Mouse (Mus musculus) cortical plate, adult 2 months (tissue): ENCODE data around the gene Gm49027. TPM values are rescaled to one million over a fixed set of nuclear protein-coding genes. Genes with fewer than 3 reads are reported as not detected.

Experiments used
- H3K27ac ChIP-seq: fragments of 200-500 bp; 2 replicates; pipeline ENCODE4 v1.5.1; 2012; ENCODE audit warnings: low read length, control low read depth, inconsistent platforms; ENCODE audit not compliant: insufficient read depth
- H3K4me1 ChIP-seq: fragments of 200-500 bp; 2 replicates; pipeline ENCODE4 v1.6.1; 2011; ENCODE audit warnings: low read length; ENCODE audit not compliant: control insufficient read depth, insufficient read depth
- H3K4me3 ChIP-seq: fragments of 200-500 bp; 2 replicates; pipeline ENCODE4 v1.5.1; 2011; ENCODE audit warnings: mild to moderate bottlenecking, low read length, control low read depth; ENCODE audit not compliant: insufficient read depth
- CTCF ChIP-seq: fragments of 200-500 bp; IDR thresholded peaks from 2 replicates; pipeline ENCODE4 v1.5.1; 2011; ENCODE audit warnings: mild to moderate bottlenecking, control low read depth, low read length; ENCODE audit not compliant: insufficient read depth; ENCODE audit errors: extremely low read depth
- POLR2A ChIP-seq: fragments of 200-500 bp; IDR thresholded peaks from 2 replicates; pipeline ENCODE4 v1.6.1; 2011; ENCODE audit warnings: mild to moderate bottlenecking, low read length, control low read depth; ENCODE audit not compliant: insufficient read depth; ENCODE audit errors: extremely low read depth
- polyA plus RNA-seq: library from polyadenylated mRNA; depleted of rRNA; stranded (reverse); fragments of >200 nt; gene quantifications from 2 replicates; pipeline ENCODE4 v1.2.3, GENCODE M21; 2012; rRNA removed

Gm49027 gene
- polyA plus RNA-seq, 1 experiment: 8.5 TPM

- TF ChIP-seq POLR2A (no peak), CTCF (no peak)
- H3K27ac ChIP-seq: no peak overlapping the region
- H3K4me1 ChIP-seq: no peaks in the 10 kb centered on the region
- H3K4me3 ChIP-seq: no peak overlapping the region
Observed at GRCm38 (mm10) chr5:123464638-123465037, 60.6 kb downstream of the Gm49027 start.

Other genes with a start within 250 kb of the Gm49027 start
- gene Bcl7a, start 181.7 kb downstream of the Gm49027 start, polyA plus RNA-seq: 33.5 and 34.5 TPM in 2 replicates
- 17.5 and 19.6 TPM in 2 replicates for gene Mlxip, start 130.7 kb downstream of the Gm49027 start, polyA plus RNA-seq
- gene Lrrc43, start 36.2 kb downstream of the Gm49027 start, polyA plus RNA-seq: 1.1 TPM in 2 replicates
- gene Il31, start 36.0 kb downstream of the Gm49027 start, polyA plus RNA-seq: not detected in 2 replicates
- gene B3gnt4, start 15.0 kb downstream of the Gm49027 start, polyA plus RNA-seq: 1.3 and 1.4 TPM in 2 replicates
- gene Diablo, start 1.3 kb downstream of the Gm49027 start, polyA plus RNA-seq: 78.2 and 81.8 TPM in 2 replicates
- 56.5 and 60.2 TPM in 2 replicates for gene Vps33a, start 47.5 kb upstream of the Gm49027 start, polyA plus RNA-seq
- gene Clip1, start 159.1 kb upstream of the Gm49027 start, polyA plus RNA-seq: 78.2 and 86.5 TPM in 2 replicates
- gene Zcchc8, start 195.6 kb upstream of the Gm49027 start, polyA plus RNA-seq: 42.6 and 47.3 TPM in 2 replicates
- 81.9 and 92.7 TPM in 2 replicates for gene Rsrc2, start 223.9 kb upstream of the Gm49027 start, polyA plus RNA-seq
- 0.74 and 1.0 TPM in 2 replicates for gene Kntc1, start 224.2 kb upstream of the Gm49027 start, polyA plus RNA-seq